Mouse (Mus musculus): ENCODE measurements around the gene Defa2. TPM values are rescaled to one million over a fixed set of nuclear protein-coding genes. Genes with fewer than 3 reads are reported as not detected.
"Not testable (repeated sequence)": the region's sequence is repeated elsewhere in the genome, so short reads cannot be mapped to it uniquely, and the experiment has no call there.

Gene Defa2
- polyA plus RNA-seq (2014; fragmentation: Nextera tagmentation; extraction: Ambion mirVana), result not detected in 2 replicates

DNA sequence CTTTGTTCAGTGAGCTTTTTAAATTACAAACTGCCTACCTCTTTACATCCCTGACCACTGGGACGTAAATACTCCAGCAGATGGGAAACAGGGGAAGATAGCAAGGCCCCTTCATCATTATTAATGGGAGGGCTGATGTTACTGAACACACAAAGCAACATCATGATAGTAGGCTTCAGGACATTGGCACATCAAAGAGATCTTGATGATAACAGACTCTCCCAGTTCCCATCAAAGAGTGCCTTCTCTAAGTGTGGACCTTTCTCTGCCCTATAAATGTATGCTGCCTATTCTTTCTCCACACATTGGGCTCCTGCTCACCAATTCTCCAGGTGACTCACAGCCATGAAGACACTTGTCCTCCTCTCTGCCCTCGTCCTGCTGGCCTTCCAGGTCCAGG lies at the start of gene Defa2:
Gene Defa2 (plus strand): TSS at position 301 of the 400 bp plus-strand sequence.
- H3K4me1 ChIP-seq (replicated peaks; ENCODE audit: control insufficient read depth, insufficient read depth, low read length), result not testable (repeated sequence)

DNA sequence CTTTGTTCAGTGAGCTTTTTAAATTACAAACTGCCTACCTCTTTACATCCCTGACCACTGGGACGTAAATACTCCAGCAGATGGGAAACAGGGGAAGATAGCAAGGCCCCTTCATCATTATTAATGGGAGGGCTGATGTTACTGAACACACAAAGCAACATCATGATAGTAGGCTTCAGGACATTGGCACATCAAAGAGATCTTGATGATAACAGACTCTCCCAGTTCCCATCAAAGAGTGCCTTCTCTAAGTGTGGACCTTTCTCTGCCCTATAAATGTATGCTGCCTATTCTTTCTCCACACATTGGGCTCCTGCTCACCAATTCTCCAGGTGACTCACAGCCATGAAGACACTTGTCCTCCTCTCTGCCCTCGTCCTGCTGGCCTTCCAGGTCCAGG lies 13.2 kb downstream of the Defa2 start, which contains the start of gene Defa33:
Gene Defa33 (plus strand): TSS at position 301 of the 400 bp plus-strand sequence.
- not testable (repeated sequence) for H3K4me1 ChIP-seq (replicated peaks; ENCODE audit: control insufficient read depth, insufficient read depth, low read length); H3K9me3 ChIP-seq (ENCODE audit: control insufficient read depth, low read length); H3K27me3 ChIP-seq (ENCODE audit: control insufficient read depth, insufficient read depth, low read length); H3K4me2 ChIP-seq (replicated peaks; ENCODE audit: low read depth, low read length); H3K27ac ChIP-seq (ENCODE audit: low read depth, low read length); DNase-seq (ENCODE audit: low spot score); ATAC-seq (ENCODE audit: low FRiP score); H3K4me3 ChIP-seq (ENCODE audit: low read depth, low read length); H3K36me3 ChIP-seq (ENCODE audit: control insufficient read depth, insufficient read depth, low read length); H3K9ac ChIP-seq (ENCODE audit: low read depth, low read length)
- WGBS, result no CpG with 5 or more reads among the region's 2 CpGs

More for the DNA sequence above, at the start of gene Defa2:
- ATAC-seq (ENCODE audit: low FRiP score); H3K36me3 ChIP-seq (ENCODE audit: control insufficient read depth, insufficient read depth, low read length); H3K27ac ChIP-seq (ENCODE audit: low read depth, low read length); H3K9me3 ChIP-seq (ENCODE audit: control insufficient read depth, low read length); H3K27me3 ChIP-seq (ENCODE audit: control insufficient read depth, insufficient read depth, low read length); H3K9ac ChIP-seq (ENCODE audit: low read depth, low read length); H3K4me2 ChIP-seq (replicated peaks; ENCODE audit: low read depth, low read length); DNase-seq (ENCODE audit: low spot score); H3K4me3 ChIP-seq (ENCODE audit: low read depth, low read length): not testable (repeated sequence)
- no CpG with 5 or more reads among the region's 2 CpGs for WGBS

DNA sequence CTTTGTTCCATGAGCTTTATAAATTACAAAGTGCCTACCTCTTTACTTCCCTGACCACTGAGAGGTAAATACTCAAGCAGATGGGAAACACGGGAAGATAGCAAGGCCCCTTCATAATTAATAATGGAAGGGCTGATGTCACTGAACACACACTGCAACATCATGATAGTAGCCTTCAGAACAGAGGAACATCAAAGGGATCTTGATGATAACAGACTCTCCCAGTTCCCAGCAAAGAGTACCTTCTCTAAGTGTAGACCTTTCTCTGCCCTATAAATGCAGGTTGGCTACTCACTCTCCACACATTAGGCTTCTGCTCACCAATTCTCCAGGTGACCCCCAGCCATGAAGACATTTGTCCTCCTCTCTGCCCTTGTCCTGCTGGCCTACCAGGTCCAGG lies 48.8 kb downstream of the Defa2 start, which contains the start of gene Defa36:
Gene Defa36 (plus strand): TSS at position 301 of the 400 bp plus-strand sequence.
- not testable (repeated sequence) for DNase-seq (ENCODE audit: low spot score); H3K27ac ChIP-seq (ENCODE audit: low read depth, low read length); ATAC-seq (ENCODE audit: low FRiP score); H3K27me3 ChIP-seq (ENCODE audit: control insufficient read depth, insufficient read depth, low read length); H3K4me1 ChIP-seq (replicated peaks; ENCODE audit: control insufficient read depth, insufficient read depth, low read length); H3K4me3 ChIP-seq (ENCODE audit: low read depth, low read length); H3K9me3 ChIP-seq (ENCODE audit: control insufficient read depth, low read length); H3K36me3 ChIP-seq (ENCODE audit: control insufficient read depth, insufficient read depth, low read length); H3K9ac ChIP-seq (ENCODE audit: low read depth, low read length); H3K4me2 ChIP-seq (replicated peaks; ENCODE audit: low read depth, low read length)
- no CpG with 5 or more reads among the region's 1 CpGs for WGBS

Other genes starting within 250 kb of the Defa2 start
- not detected in 2 replicates for gene Defa30, start 243.9 kb upstream of the Defa2 start, polyA plus RNA-seq (2014; fragmentation: Nextera tagmentation; extraction: Ambion mirVana)
- not detected in 2 replicates for gene Defa22, start 216.2 kb upstream of the Defa2 start, polyA plus RNA-seq (2014; fragmentation: Nextera tagmentation; extraction: Ambion mirVana)
- gene Defa31, start 186.9 kb upstream of the Defa2 start, polyA plus RNA-seq (2014; fragmentation: Nextera tagmentation; extraction: Ambion mirVana), result not detected in 2 replicates
- gene Gm15293, start 177.0 kb upstream of the Defa2 start, polyA plus RNA-seq (2014; fragmentation: Nextera tagmentation; extraction: Ambion mirVana), result not detected in 2 replicates
- not detected in 2 replicates for gene Gm15292, start 128.8 kb upstream of the Defa2 start, polyA plus RNA-seq (2014; fragmentation: Nextera tagmentation; extraction: Ambion mirVana)
- not detected in 2 replicates for gene Defa27, start 63.0 kb upstream of the Defa2 start, polyA plus RNA-seq (2014; fragmentation: Nextera tagmentation; extraction: Ambion mirVana)
- not detected in 2 replicates for gene Defa29, start 51.5 kb upstream of the Defa2 start, polyA plus RNA-seq (2014; fragmentation: Nextera tagmentation; extraction: Ambion mirVana)
- not detected in 2 replicates for gene Defa33, start 13.3 kb downstream of the Defa2 start, polyA plus RNA-seq (2014; fragmentation: Nextera tagmentation; extraction: Ambion mirVana)
- gene Defa36, start 48.9 kb downstream of the Defa2 start, polyA plus RNA-seq (2014; fragmentation: Nextera tagmentation; extraction: Ambion mirVana), result not detected in 2 replicates
- not detected in 2 replicates for gene Gm7849, start 78.0 kb downstream of the Defa2 start, polyA plus RNA-seq (2014; fragmentation: Nextera tagmentation; extraction: Ambion mirVana)
- not detected in 2 replicates for gene Defa20, start 130.7 kb downstream of the Defa2 start, polyA plus RNA-seq (2014; fragmentation: Nextera tagmentation; extraction: Ambion mirVana)
- gene Defa32, start 150.5 kb downstream of the Defa2 start, polyA plus RNA-seq (2014; fragmentation: Nextera tagmentation; extraction: Ambion mirVana), result not detected in 2 replicates
- not detected in 2 replicates for gene Defa37, start 186.9 kb downstream of the Defa2 start, polyA plus RNA-seq (2014; fragmentation: Nextera tagmentation; extraction: Ambion mirVana)
- not detected in 2 replicates for gene Defa28, start 204.5 kb downstream of the Defa2 start, polyA plus RNA-seq (2014; fragmentation: Nextera tagmentation; extraction: Ambion mirVana)
- not detected in 2 replicates for gene Gm7861, start 216.0 kb downstream of the Defa2 start, polyA plus RNA-seq (2014; fragmentation: Nextera tagmentation; extraction: Ambion mirVana)
- gene Defa26, start 239.7 kb downstream of the Defa2 start, polyA plus RNA-seq (2014; fragmentation: Nextera tagmentation; extraction: Ambion mirVana), result not detected in 2 replicates

All from hindbrain, embryonic 11.5 days (tissue).